In genomic region chr9:71027626-71028025, GRCm38 (mm10) we compare ENCODE assay signal across 23 mouse cellular contexts.
"Had no signal": no experiment of that assay in that cellular context is flagged by ENCODE, and none has a peak within 500 bp of the region (broad histone marks: within the 10 kb centered on the region; RNA-seq: fewer than 3 reads in every experiment).

No protein-coding gene starts in this region.

- H3K4me3 ChIP-seq: gastrocnemius, adult 2 months; heart, embryonic 10.5 days; heart, embryonic 12.5 days; hindbrain, embryonic 13.5 days; hindbrain, embryonic 15.5 days; kidney, embryonic 15.5 days; layer of hippocampus, adult 2 months; left cerebral cortex, adult 2 months; limb, embryonic 10.5 days; limb, embryonic 12.5 days had no signal

- H3K9ac ChIP-seq: heart, embryonic 12.5 days; hindbrain, embryonic 13.5 days; hindbrain, embryonic 15.5 days; kidney, embryonic 15.5 days; limb, embryonic 12.5 days had no signal

- H3K4me1 ChIP-seq: heart, embryonic 10.5 days; heart, embryonic 12.5 days; hindbrain, embryonic 15.5 days; limb, embryonic 10.5 days; limb, embryonic 12.5 days had no signal

- H3K27me3 ChIP-seq: heart, embryonic 12.5 days; hindbrain, embryonic 13.5 days; hindbrain, embryonic 15.5 days; kidney, embryonic 15.5 days; limb, embryonic 12.5 days had no signal

- H3K4me2 ChIP-seq: heart, embryonic 12.5 days; hindbrain, embryonic 13.5 days; hindbrain, embryonic 15.5 days; kidney, embryonic 15.5 days; limb, embryonic 12.5 days had no signal

- DNase-seq: gastrocnemius, adult 2 months; gastrocnemius, postnatal 10 days; gastrocnemius, postnatal 25 days; heart, adult 18-20 months; heart, postnatal 10 days; heart, postnatal 4 days; kidney, adult 11 months; kidney, adult 2 months; kidney, adult 9 months; kidney, postnatal 14 days; kidney, postnatal 36 days had no signal

- ATAC-seq: hindbrain, postnatal 0 days; intestine, embryonic 16.5 days had no signal

- H3K9me3 ChIP-seq: heart, embryonic 10.5 days; heart, embryonic 12.5 days; hindbrain, embryonic 13.5 days; hindbrain, embryonic 15.5 days; kidney, embryonic 15.5 days; limb, embryonic 10.5 days; limb, embryonic 12.5 days had no signal

- H3K27ac ChIP-seq: gastrocnemius, adult 2 months; heart, embryonic 10.5 days; hindbrain, embryonic 13.5 days; hindbrain, embryonic 15.5 days; hindbrain, postnatal 0 days; kidney, embryonic 15.5 days; kidney, postnatal 0 days; layer of hippocampus, adult 2 months; left cerebral cortex, adult 2 months; limb, embryonic 10.5 days; limb, embryonic 12.5 days had no signal

- H3K36me3 ChIP-seq: heart, embryonic 10.5 days; heart, embryonic 12.5 days; hindbrain, embryonic 13.5 days; hindbrain, embryonic 15.5 days; kidney, embryonic 15.5 days; limb, embryonic 10.5 days; limb, embryonic 12.5 days had no signal
